Mouse (Mus musculus): ENCODE measurements around the gene 1810009A15Rik. TPM values are rescaled to one million over a fixed set of nuclear protein-coding genes. Genes with fewer than 3 reads are reported as not detected.

Gene 1810009A15Rik
- polyA plus RNA-seq, 1 experiment from 2014 or later: 30.5 TPM

- TF ChIP-seq EP300 (IDR thresholded peaks at IDR 0.05; ENCODE audit: low read depth) (no peak), CTCF (IDR thresholded peaks at IDR 0.05; ENCODE audit: low read depth) (no peak)
- H3K9me3 ChIP-seq (ENCODE audit: low read length): no peaks in the 10 kb centered on the region
- no peak for ATAC-seq
- WGBS (ENCODE audit: insufficient replicate concordance): 52% methylated on average over 2 of the region's 2 CpGs
- no peak overlapping the region for H3K27ac ChIP-seq (ENCODE audit: low read depth)
- H3K4me1 ChIP-seq (ENCODE audit: insufficient read depth): peaks cover 30% of the 10 kb centered on the region
- DNase-seq: no peak
- H3K4me3 ChIP-seq (ENCODE audit: low read depth, low read length): no peak overlapping the region
- no peaks in the 10 kb centered on the region for H3K27me3 ChIP-seq (ENCODE audit: insufficient read depth, low read length)
- no peak overlapping the region for H3K9ac ChIP-seq (replicated peaks)
- H3K4me2 ChIP-seq (ENCODE audit: low read depth, low read length): no peak overlapping the region
- H3K36me3 ChIP-seq (replicated peaks; ENCODE audit: insufficient read depth, low read length): peaks cover 33% of the 10 kb centered on the region
These were observed 38.1 kb downstream of the 1810009A15Rik start for GRCm38 (mm10) chr19:8926766-8927165.

DNA sequence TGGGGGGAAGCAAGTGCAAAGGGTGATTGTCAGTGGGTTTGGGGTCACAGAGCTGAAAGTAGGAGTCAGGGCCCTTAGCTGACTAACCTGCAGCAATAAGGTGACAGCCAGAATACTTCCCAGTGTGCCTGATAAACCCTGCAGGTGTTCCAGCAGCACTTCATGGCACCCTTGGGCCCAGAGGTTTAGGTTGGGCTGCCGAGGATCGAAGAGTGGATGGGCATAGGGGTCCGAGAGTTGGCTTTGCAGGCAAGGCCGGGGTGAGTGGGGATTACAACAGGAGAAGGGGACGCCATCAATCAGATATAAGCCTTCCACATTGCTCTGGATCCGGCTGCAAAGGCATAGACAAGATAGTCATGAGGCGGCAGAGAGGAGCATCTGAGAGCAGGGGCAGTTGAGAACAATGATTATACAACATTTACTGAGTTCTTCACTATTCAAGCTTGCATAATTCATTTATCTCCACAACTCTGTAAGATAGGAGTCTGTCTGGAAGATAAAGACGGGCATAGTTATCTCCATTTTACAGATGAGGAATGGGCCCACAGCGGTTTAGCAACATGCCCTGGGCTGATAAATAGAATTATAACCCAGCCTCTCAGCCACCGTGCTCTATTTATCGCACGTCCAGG is 39.4 kb downstream of the 1810009A15Rik start:
- ATAC-seq (no peak), DNase-seq (no peak)
- peak overlapping the region; percentile 91 for H3K27ac ChIP-seq (ENCODE audit: low read depth)
- WGBS (ENCODE audit: insufficient replicate concordance): 59% methylated on average over 12 of the region's 12 CpGs
- peaks cover 28% of the 10 kb centered on the region for H3K4me1 ChIP-seq (ENCODE audit: insufficient read depth)
- H3K4me2 ChIP-seq (ENCODE audit: low read depth, low read length): peak overlapping the region; percentile 93
- no peaks in the 10 kb centered on the region for H3K9me3 ChIP-seq (ENCODE audit: low read length)
- no peaks in the 10 kb centered on the region for H3K27me3 ChIP-seq (ENCODE audit: insufficient read depth, low read length)
- TF ChIP-seq EP300 (IDR thresholded peaks at IDR 0.05; ENCODE audit: low read depth): peak; percentile 89
- no peak for TF ChIP-seq CTCF (IDR thresholded peaks at IDR 0.05; ENCODE audit: low read depth)
- H3K4me3 ChIP-seq (ENCODE audit: low read depth, low read length): no peak overlapping the region
- peaks cover 37% of the 10 kb centered on the region for H3K36me3 ChIP-seq (replicated peaks; ENCODE audit: insufficient read depth, low read length)
- H3K9ac ChIP-seq (replicated peaks): no peak overlapping the region

DNA sequence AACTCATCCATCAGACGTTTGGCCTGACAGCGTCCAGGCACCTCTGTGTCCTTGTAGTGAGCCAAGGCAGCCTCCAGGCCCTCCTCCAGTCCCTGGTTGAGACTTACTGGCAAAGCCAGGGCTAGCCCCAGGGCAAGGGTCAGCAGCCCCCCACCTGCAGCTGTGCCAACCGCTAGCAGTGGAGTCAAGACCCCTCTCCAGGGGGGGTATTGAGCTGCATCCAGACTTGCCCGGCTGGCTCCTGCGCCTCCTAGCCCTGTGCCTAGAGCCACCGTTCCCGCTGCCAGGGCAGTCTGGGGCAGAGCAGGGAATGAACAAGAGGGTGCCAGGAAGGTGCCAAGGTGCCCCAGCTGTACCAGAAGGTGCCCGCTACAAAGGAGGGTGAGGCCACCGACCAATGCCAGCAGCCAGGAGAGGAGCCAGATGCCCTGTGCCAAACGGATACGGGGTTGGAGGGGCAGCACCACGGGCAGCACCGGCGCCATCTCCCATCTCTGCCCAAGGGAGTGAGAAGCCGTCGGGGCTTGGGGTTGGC is 40.1 kb downstream of the 1810009A15Rik start:
- TF ChIP-seq CTCF (IDR thresholded peaks at IDR 0.05; ENCODE audit: low read depth) (no peak), EP300 (IDR thresholded peaks at IDR 0.05; ENCODE audit: low read depth) (no peak)
- Histone ChIP-seq H3K27ac (ENCODE audit: low read depth) (peak overlapping the region; percentile 91), H3K4me3 (ENCODE audit: low read depth, low read length) (peak overlapping the region; percentile 72), H3K27me3 (ENCODE audit: insufficient read depth, low read length) (no peaks in the 10 kb centered on the region), H3K9me3 (ENCODE audit: low read length) (no peaks in the 10 kb centered on the region), H3K9ac (replicated peaks) (peak overlapping the region; percentile 84), H3K4me2 (ENCODE audit: low read depth, low read length) (peak overlapping the region; percentile 93), H3K4me1 (ENCODE audit: insufficient read depth) (peaks cover 28% of the 10 kb centered on the region), H3K36me3 (replicated peaks; ENCODE audit: insufficient read depth, low read length) (peaks cover 39% of the 10 kb centered on the region)
- ATAC-seq (peak; percentile 4; the same call in 1 of the 2 replicates), DNase-seq (no peak)
- 27% methylated on average over 16 of the region's 16 CpGs for WGBS (ENCODE audit: insufficient replicate concordance)

GRCm38 (mm10) chr19:8929224-8930088 is 40.8 kb downstream of the 1810009A15Rik start, which contains the start of the genes Rom1 and Eml3:
TSS of gene Rom1 (minus strand) at chr19:8929356.
TSS of gene Eml3 (plus strand) at chr19:8929552.
- TF ChIP-seq EP300 (IDR thresholded peaks at IDR 0.05; ENCODE audit: low read depth): no peak
- TF ChIP-seq CTCF (IDR thresholded peaks at IDR 0.05; ENCODE audit: low read depth): peak; percentile 70
- H3K4me3 ChIP-seq (ENCODE audit: low read depth, low read length): peak within 1 kb of the TSS; percentile 72
- peak; percentile 90 for DNase-seq
- no peaks in the 10 kb centered on the region for H3K27me3 ChIP-seq (ENCODE audit: insufficient read depth, low read length)
- H3K9ac ChIP-seq (replicated peaks): peak within 1 kb of the TSS; percentile 84
- peaks cover 28% of the 10 kb centered on the region for H3K4me1 ChIP-seq (ENCODE audit: insufficient read depth)
- H3K27ac ChIP-seq (ENCODE audit: low read depth): peak within 1 kb of the TSS; percentile 91
- under 1% methylated on average over 69 of the region's 74 CpGs for WGBS (ENCODE audit: insufficient replicate concordance)
- peaks cover 40% of the 10 kb centered on the region for H3K36me3 ChIP-seq (replicated peaks; ENCODE audit: insufficient read depth, low read length)
- H3K4me2 ChIP-seq (ENCODE audit: low read depth, low read length): peak within 1 kb of the TSS; percentile 93
- H3K9me3 ChIP-seq (ENCODE audit: low read length): no peaks in the 10 kb centered on the region
- peak; percentile 79 for ATAC-seq

DNA sequence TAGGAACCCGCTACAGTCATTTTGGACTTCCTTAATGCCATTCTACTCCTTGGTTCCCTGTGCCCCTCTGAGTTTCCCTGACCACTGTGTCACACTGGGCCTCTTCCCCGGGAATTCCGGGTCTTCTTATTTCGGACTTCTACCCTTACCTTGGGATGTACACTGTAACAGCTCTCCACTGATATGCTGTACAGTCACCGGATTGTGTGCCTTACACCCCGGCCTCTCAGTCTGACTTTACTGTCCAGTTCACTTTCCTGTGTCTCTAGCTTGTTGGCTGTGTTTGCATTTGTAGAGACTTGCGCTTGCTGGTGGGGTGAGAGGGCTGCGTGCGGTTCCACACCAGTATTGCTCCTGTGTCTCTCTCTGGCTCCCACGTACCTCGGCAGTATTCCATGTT is 41.5 kb downstream of the 1810009A15Rik start:
- ATAC-seq (peak; percentile 1; the same call in 1 of the 2 replicates), DNase-seq (no peak)
- WGBS (ENCODE audit: insufficient replicate concordance): 2% methylated on average over 11 of the region's 11 CpGs
- H3K9me3 ChIP-seq (ENCODE audit: low read length): no peaks in the 10 kb centered on the region
- peak overlapping the region; percentile 84 for H3K9ac ChIP-seq (replicated peaks)
- TF ChIP-seq EP300 (IDR thresholded peaks at IDR 0.05; ENCODE audit: low read depth) (no peak), CTCF (IDR thresholded peaks at IDR 0.05; ENCODE audit: low read depth) (no peak)
- peaks cover 28% of the 10 kb centered on the region for H3K4me1 ChIP-seq (ENCODE audit: insufficient read depth)
- peak overlapping the region; percentile 91 for H3K27ac ChIP-seq (ENCODE audit: low read depth)
- H3K36me3 ChIP-seq (replicated peaks; ENCODE audit: insufficient read depth, low read length): peaks cover 44% of the 10 kb centered on the region
- peak overlapping the region; percentile 72 for H3K4me3 ChIP-seq (ENCODE audit: low read depth, low read length)
- no peaks in the 10 kb centered on the region for H3K27me3 ChIP-seq (ENCODE audit: insufficient read depth, low read length)
- peak overlapping the region; percentile 93 for H3K4me2 ChIP-seq (ENCODE audit: low read depth, low read length)

GRCm38 (mm10) chr19:8930771-8931170 is 42.1 kb downstream of the 1810009A15Rik start:
- Histone ChIP-seq H3K36me3 (replicated peaks; ENCODE audit: insufficient read depth, low read length) (peaks cover 43% of the 10 kb centered on the region), H3K9ac (replicated peaks) (peak overlapping the region; percentile 84; the same call in 1 of the 2 replicates), H3K27ac (ENCODE audit: low read depth) (no peak overlapping the region), H3K4me1 (ENCODE audit: insufficient read depth) (peaks cover 28% of the 10 kb centered on the region), H3K27me3 (ENCODE audit: insufficient read depth, low read length) (no peaks in the 10 kb centered on the region), H3K4me2 (ENCODE audit: low read depth, low read length) (peak overlapping the region; percentile 93), H3K4me3 (ENCODE audit: low read depth, low read length) (peak overlapping the region; percentile 72), H3K9me3 (ENCODE audit: low read length) (no peaks in the 10 kb centered on the region)
- 74% methylated on average over 7 of the region's 7 CpGs for WGBS (ENCODE audit: insufficient replicate concordance)
- no peak for DNase-seq
- no peak for ATAC-seq
- TF ChIP-seq CTCF (IDR thresholded peaks at IDR 0.05; ENCODE audit: low read depth): no peak
- no peak for TF ChIP-seq EP300 (IDR thresholded peaks at IDR 0.05; ENCODE audit: low read depth)
